Mouse (Mus musculus) left cerebral cortex, postnatal 10 days (tissue): ENCODE measurements around the gene Il25. TPM values are rescaled to one million over a fixed set of nuclear protein-coding genes. Genes with fewer than 3 reads are reported as not detected.
A peak's percentile ranks its signal among the peaks of the same experiment; 100 is the strongest.

ENCODE experiments used
- DNase-seq, 2 experiments: peaks; one replicate each; pipeline ENCODE4 v3.0.0; 2021 to 2022; ENCODE audit warnings: low spot score in 2 of 2, mixed read lengths in 1 of 2; ENCODE audit errors: extremely low spot score in 1 of 2
- intact Hi-C: fragments of 180-260 bp; cut with DNase I; formaldehyde crosslinking; loops from one replicate; pipeline ENCODE4 v1.15.1; 2025
- total RNA-seq, 2 experiments: library from RNA; stranded (reverse); gene quantifications; 2 replicates each; pipeline ENCODE4 v1.2.3; 2021

Gene Il25
- not detected for total RNA-seq

DNA sequence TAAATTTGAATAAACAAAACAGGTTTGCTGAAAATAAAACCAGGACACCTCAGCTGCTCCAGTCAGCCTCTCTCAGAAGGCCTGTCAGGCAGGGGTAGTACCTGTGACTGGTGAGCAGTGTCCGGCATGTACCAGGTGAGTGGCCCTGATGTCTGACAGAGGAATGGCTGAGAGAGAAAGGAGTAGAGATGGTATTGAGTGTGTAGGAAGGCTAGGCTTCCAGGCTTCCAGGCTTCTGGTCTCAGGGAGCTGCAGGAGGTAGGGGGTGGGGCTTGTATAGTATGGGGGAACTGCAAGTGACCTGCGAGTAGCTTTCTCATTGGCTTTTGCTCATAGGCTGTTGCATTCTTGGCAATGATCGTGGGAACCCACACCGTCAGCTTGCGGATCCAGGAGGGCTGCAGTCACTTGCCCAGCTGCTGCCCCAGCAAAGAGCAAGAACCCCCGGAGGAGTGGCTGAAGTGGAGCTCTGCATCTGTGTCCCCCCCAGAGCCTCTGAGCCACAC, at the start of gene Il25:
TSS of gene Il25 (plus strand) at position 51 of the 506 bp plus-strand sequence.
- no peak for DNase-seq
- intact Hi-C loops: no loop called here

DNA sequence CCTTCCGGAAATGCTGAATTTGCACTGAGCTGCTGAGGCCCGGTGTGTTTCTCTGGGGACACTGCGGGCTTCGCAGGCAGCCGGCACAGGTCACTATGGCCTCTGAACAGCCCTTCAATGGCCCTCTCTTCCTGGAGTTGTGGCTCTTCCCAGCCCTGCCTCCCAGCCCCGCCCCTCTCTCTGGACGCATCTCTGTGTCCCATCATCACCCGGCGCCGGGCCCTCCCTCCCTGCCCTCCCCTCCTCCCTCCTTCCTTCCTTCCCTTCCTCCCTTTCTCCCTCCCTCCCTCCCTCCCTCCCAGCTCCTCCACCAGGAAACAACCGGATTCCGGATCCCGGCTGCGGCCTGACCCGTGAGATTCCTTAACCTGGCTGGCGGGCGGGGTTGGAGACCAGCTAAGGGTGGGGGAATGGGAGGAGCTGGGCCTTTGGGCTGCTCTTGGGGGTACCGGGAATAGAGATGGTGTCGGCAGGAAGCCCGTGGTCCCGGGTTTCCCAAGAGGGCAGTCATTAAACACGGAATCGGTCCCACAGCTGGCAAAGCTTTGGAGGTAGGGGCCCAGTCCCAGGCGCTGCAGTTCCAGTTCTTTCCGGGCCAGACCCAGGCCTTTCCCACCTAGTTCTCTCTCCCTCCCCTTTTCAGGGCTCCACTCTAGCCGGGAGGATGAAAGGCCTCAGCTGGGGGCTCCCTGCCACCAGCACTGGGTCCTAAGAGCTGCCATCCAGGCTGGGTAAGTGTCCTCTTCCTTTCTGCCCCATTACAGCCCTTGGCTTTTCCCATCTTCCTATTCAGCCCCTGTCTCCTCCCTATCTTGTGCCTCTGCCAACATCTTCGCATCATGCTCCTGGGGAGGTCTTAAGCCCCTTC, 49.1 kb upstream of the Il25 start, which contains the start of the genes Bcl2l2 and Gm20521:
TSS of gene Bcl2l2 (plus strand) at position 224 of the 868 bp plus-strand sequence.
TSS of gene Gm20521 (plus strand) at position 288 of the 868 bp plus-strand sequence.
- intact Hi-C loops: no loop called here

GRCm38 (mm10) chr14:54884022-54884712, 48.3 kb upstream of the Il25 start:
- DNase-seq: no peak
- intact Hi-C loops: no loop called here

More for the DNA sequence above, 49.1 kb upstream of the Il25 start, which contains the start of the genes Bcl2l2 and Gm20521:
- peak; percentile 63 to 94 for DNase-seq

DNA sequence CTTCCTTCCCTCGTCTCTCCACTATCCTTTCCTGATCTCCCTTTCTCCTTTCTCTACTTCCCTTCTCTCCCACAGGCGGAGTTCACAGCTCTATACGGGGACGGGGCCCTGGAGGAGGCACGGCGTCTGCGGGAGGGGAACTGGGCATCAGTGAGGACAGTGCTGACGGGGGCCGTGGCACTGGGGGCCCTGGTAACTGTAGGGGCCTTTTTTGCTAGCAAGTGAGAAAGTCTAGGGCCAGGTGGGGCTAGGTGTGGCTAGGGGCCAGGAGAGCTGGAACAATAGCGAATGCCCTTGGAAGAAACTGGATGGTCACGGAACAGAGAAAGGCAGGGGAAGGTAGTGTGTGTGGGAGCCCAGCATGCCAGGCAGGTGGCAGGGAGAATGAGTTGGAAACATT, 47.2 kb upstream of the Il25 start:
- DNase-seq: no peak
- intact Hi-C loops: no loop called here

- DNase-seq: no peak
- intact Hi-C loops: loop anchor here (5.0 kb wide), 1 partner anchor 210 kb away; no protein-coding TSS in a partner anchor
Measured at GRCm38 (mm10) chr14:54892200-54892599, 40.3 kb upstream of the Il25 start, which contains the start of gene Pabpn1. Gene Pabpn1 (plus strand): TSS chr14:54892500.

DNA sequence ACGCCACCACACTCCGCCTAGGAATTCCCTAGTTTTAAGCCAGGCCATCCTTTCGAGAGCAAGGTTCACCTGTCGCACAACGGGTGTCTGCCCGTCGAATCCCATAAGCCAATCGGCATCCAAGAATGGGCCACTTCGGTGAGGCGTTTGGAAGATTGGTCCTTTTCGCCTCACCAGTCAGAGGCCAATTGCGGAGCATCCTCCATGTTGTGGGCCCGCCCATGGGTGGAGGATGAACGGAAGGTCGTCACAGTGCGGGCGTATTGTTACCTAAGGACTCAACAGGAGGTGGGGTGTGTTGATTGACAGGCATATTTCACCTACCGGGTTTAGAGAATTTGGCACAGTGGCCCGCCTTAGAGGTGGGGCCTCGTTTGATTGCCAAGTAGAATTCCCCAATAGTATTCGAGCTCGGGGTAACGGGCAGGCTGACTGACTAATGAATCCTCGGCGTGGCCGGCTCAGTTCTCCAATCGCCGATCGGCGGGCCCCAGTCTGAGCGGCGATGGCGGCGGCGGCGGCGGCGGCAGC, 38.8 kb upstream of the Il25 start:
- intact Hi-C loops: loop anchor here (5.0 kb wide), 1 partner anchor 209 kb away; no protein-coding TSS in a partner anchor
- peak; percentile 97 to 99 for DNase-seq

DNA sequence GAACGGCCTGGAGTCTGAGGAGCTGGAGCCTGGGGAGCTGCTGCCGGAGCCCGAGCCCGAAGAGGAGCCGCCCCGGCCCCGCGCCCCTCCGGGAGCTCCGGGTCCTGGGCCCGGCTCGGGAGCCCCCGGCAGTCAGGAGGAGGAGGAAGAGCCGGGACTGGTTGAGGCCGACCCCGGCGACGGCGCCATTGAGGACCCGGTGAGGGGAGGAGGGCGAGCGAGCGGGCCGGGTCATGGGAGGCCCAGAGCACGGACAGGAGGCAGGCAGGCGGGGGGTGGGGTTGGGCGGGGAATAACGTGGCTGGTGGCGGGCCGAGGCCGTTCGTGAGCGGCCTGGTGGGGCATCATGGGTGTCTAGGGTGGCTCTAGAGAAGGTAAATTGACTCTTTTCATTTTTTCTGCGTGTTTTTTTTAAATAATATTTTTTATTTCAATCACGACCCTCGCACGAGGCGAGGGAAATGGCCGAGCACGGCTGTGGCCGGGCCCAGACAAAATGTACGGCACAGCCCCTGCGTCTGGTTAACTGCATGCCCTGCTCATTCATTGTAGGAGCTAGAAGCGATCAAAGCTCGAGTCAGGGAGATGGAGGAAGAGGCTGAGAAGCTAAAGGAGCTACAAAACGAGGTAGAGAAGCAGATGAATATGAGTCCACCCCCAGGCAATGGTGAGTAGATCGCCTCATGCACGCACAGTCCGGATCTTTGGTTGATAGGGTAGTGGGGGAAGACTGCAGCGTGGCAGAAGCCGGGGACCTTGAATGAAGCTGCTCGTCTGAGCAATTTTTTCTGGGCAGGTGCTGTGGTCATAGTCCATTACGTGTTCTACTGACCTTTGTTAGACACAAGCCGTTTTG, 38.0 kb upstream of the Il25 start:
- intact Hi-C loops: loop anchor here (5.0 kb wide), 1 partner anchor 208 kb away; no protein-coding TSS in a partner anchor
- DNase-seq: peak in 1 of 2 experiments; percentile 81

- DNase-seq: no peak
- intact Hi-C loops: no loop called here
Measured at GRCm38 (mm10) chr14:54897445-54897844, 35.0 kb upstream of the Il25 start.

DNA sequence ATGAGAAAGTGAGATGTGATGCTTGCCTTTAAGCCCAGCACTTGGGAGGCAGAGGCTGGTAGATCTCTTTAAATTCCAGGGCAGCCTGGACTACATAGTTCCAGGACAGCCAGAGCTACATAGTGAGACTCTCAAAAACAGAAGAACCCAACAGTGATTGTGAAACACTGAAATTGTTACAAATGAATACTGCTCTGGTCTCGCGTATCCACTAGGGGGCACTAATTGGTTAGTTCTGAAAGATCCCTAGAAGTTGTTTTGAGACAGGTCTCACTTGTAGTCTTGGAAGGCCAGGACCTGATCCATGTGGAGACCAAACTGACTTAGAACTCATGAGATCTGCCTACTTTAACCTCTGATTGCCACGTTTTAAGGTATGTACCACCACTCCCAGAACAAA, 32.1 kb upstream of the Il25 start:
- intact Hi-C loops: loop anchor here (2.0 kb wide), 2 partner anchors 36 to 114 kb away; partner anchors contain the start of genes Cmtm5 and Ngdn

DNA sequence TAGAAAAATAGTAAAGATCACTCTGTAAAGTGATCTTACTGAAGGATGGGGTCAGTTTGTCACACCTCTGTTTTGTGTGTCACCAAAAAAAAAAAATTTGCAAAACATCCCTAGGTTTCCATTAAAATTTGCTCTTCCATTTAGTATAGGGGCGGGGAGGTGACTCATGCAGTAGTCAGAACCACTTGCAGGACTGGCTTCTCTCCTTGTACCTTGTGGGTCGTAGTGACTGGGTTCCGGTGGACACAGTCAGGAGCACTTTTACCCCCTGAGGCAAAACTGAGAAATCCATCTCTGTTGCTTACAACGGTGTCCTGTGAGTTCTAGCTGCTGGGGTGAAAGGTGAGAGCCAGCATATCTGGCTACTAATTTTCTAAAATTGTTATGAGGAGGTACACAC, 28.9 kb upstream of the Il25 start:
- intact Hi-C loops: no loop called here
- no peak for DNase-seq

More for the DNA sequence above, 32.1 kb upstream of the Il25 start:
- DNase-seq: peak; percentile 69 to 84

DNA sequence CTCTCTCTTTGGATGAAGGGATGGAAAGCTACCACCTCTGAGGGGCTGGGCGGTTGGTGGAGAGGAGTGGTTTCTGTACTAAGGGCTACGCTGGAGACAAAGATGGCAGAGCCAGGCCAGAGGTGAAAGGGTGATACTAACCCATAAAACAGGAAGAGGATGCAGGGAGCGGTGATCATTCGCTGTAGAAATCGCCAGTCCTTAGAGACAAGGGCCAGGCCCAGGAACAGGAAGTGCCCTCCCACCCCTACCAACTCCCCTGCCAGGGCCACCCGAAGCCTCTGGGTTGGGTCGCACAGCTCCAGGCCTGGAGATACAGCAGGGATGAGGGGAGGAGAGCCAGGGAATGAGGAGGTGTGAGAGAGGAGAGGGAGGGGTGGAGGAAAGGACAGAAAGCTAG, 23.8 kb upstream of the Il25 start:
- no peak for DNase-seq
- intact Hi-C loops: no loop called here

DNA sequence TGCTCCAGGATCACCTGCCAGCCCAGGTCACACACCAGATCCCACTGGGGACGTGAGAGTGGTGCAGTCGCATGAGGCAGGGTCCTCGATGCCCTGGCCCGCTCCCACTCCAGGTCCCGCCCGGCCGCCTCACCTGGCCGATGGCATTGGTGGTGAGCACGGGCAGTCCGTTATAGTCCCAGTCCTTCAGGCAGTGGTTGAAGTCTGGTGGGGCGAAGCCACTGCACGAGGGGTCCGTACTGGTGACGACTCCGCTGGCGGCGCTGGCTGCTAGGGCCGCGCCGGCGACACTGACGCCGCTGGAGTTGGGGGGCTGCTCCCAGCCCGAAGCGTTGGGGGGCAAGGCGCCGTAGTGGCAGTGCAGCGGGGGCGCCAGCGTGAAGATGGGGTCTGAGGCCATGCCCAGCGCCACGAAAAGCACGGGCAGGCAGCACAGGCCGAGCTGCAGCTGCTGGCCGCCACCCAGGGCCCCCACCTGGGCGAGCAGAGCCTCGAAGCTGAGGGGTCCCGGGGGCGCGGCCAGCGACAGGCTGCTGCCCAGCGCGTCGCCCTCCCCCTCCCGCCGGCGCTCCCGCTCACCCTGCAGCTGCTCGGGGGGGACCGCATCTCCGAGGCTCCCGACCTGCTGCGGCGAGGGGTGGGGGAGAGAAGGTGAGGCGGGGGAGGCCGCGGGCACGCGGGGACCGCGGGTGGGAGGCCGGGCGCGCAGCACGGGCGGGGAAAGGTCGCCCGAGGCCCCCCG, 20.2 kb upstream of the Il25 start:
- DNase-seq: peak in 1 of 2 experiments; percentile 68
- intact Hi-C loops: loop anchor here (5.0 kb wide), 1 partner anchor 85 kb away; no protein-coding TSS in a partner anchor

- intact Hi-C loops: loop anchor here (5.0 kb wide), 1 partner anchor 84 kb away; no protein-coding TSS in a partner anchor
Measured at GRCm38 (mm10) chr14:54912886-54913285, 19.6 kb upstream of the Il25 start, which contains the start of gene Slc22a17. Gene Slc22a17 (minus strand): TSS chr14:54913132.

DNA sequence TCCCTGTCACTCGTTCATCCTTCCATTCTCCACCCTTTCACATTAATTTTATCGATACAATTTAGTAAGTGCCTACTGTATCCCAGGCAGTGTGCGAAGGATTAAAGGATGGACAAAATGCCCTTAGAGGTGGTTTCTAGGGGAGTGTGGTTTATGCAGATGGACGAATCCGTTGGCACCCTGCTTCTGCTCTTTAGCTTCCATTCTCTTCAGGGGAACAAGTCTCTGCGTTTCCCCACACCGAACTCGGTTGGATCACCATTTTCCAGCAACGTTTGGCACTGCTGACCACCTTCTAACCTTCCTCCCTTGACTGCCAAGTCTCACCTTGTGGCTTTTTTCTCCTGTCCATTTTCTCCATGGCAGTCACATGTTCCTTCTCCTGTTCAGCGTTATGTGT, 19.2 kb upstream of the Il25 start:
- no peak for DNase-seq
- intact Hi-C loops: loop anchor here (5.0 kb wide), 1 partner anchor 84 kb away; no protein-coding TSS in a partner anchor

More at GRCm38 (mm10) chr14:54912886-54913285, 19.6 kb upstream of the Il25 start, which contains the start of gene Slc22a17:
- peak; percentile 81 to 88 for DNase-seq

- intact Hi-C loops: no loop called here
- DNase-seq: peak in 1 of 2 experiments; percentile 54
Measured at GRCm38 (mm10) chr14:54920076-54920685, 12.3 kb upstream of the Il25 start.

DNA sequence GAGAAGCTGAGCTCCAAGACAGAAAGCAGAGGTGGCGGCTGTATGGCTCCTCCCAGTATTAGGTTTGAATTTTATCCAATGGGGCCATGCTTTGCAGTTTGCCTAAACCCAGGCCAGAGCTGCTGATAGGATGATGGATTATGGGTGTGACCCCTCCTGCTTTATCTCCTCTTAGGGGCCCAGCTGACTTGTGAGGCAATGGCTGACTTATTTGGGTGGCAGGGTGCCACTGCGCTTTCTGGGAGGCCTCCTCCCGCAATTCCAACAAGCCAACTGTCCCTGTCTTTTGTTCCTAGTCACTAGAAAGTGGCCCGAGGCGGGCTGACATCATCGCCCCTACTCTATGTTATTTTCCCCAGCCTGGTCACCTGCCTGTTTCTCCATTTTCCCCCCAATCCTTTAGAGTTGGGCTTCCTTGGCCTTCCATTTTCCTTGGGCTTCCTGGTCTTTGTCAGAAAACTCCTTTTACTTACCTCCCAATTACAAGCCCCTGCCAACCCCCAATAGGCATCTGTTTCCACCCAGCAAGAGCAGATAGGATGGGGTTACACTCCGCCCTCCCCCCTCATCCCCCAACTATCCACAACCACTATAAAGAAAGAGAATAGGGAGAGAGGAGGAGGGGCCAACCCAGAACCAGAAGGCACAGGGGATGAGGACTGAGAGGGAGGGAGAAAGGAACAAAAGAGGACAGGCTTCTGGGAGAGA, 7.7 kb upstream of the Il25 start:
- no peak for DNase-seq
- intact Hi-C loops: no loop called here
